Mouse (Mus musculus) brain, embryonic 14.5 days (tissue): Measurements from ENCODE around the gene Abce1.

ENCODE experiments used
- CTCF ChIP-seq: fragments of 200-500 bp; IDR thresholded peaks from 2 replicates; pipeline ENCODE4 v1.5.1; 2012; ENCODE audit warnings: inconsistent platforms, mild to moderate bottlenecking, moderate library complexity, borderline replicate concordance; ENCODE audit not compliant: insufficient read depth, insufficient read length; ENCODE audit errors: extremely low read depth
- POLR2A ChIP-seq: fragments of 200-500 bp; IDR thresholded peaks from 2 replicates; pipeline ENCODE4 v1.6.1; 2012; ENCODE audit warnings: mild to moderate bottlenecking, inconsistent platforms, borderline replicate concordance; ENCODE audit not compliant: poor library complexity, insufficient read depth, insufficient read length, severe bottlenecking; ENCODE audit errors: extremely low read depth

GRCm38 (mm10) chr8:79641119-79641518, 70.4 kb downstream of the Abce1 start:
- TF ChIP-seq POLR2A, result no peak
- TF ChIP-seq CTCF, result no peak
